Mouse (Mus musculus) hindbrain, postnatal 0 days (tissue): ENCODE measurements around the gene Dnaaf2. TPM values are rescaled to one million over a fixed set of nuclear protein-coding genes. Genes with fewer than 3 reads are reported as not detected.
"Not testable (repeated sequence)": the region's sequence is repeated elsewhere in the genome, so short reads cannot be mapped to it uniquely, and the experiment has no call there.

ENCODE experiments used
- ATAC-seq: fragments of 200-750 bp; cut with Nextera tagmentation; 2 replicates; pipeline ENCODE4 v1.8.0; 2017; ENCODE audit warnings: mild to moderate bottlenecking, moderate TSS enrichment, moderate library complexity
- DNase-seq: peaks from one replicate; pipeline ENCODE4 v3.0.0-alpha.2; 2015; ENCODE audit warnings: low spot score
- H3K27ac ChIP-seq: fragments of 300-500 bp; sonication (generic); 2 replicates; pipeline ENCODE4 v1.5.1; 2014; ENCODE audit warnings: mild to moderate bottlenecking
- H3K27me3 ChIP-seq: fragments of 300-500 bp; sonication (generic); 2 replicates; pipeline ENCODE4 v1.6.1; 2014; ENCODE audit warnings: low read length, mixed read lengths; ENCODE audit not compliant: insufficient read depth
- H3K36me3 ChIP-seq: fragments of 300-500 bp; sonication (generic); 2 replicates; pipeline ENCODE4 v1.6.1; 2014; ENCODE audit warnings: low read length, mixed read lengths; ENCODE audit not compliant: insufficient read depth
- H3K4me1 ChIP-seq: fragments of 300-500 bp; sonication (generic); 2 replicates; pipeline ENCODE4 v1.6.1; 2014; ENCODE audit warnings: antibody characterized with exemption, low read length, mixed read lengths; ENCODE audit not compliant: insufficient read depth
- H3K4me2 ChIP-seq: fragments of 300-500 bp; sonication (generic); 2 replicates; pipeline ENCODE4 v1.6.1; 2014; ENCODE audit warnings: low read depth, mild to moderate bottlenecking, low read length, moderate library complexity, mixed read lengths
- H3K4me3 ChIP-seq: fragments of 300-500 bp; sonication (generic); 2 replicates; pipeline ENCODE4 v1.5.1; 2014; ENCODE audit warnings: low read length
- H3K9ac ChIP-seq: fragments of 300-500 bp; sonication (generic); replicated peaks from 2 replicates; pipeline ENCODE4 v1.6.1; 2014; ENCODE audit warnings: mild to moderate bottlenecking, low read length, moderate library complexity, mixed read lengths
- H3K9me3 ChIP-seq: fragments of 300-500 bp; sonication (generic); 2 replicates; pipeline ENCODE4 v1.6.1; 2016; ENCODE audit warnings: low read length, mixed read lengths
- CTCF ChIP-seq: IDR thresholded peaks from 2 replicates; pipeline ENCODE4 v1.5.1; 2016; ENCODE audit warnings: antibody characterized with exemption, control low read depth, low read depth
- WGBS: fragments of 180-500 bp; shearing (Covaris S2); extraction: QIAGEN DNeasy Blood & Tissue Kit; methylation state at CpG from one replicate; pipeline ENCODE4 v1.1.7; 2014; 5-methylcytosine and 5-hydroxymethylcytosine counted together
- polyA plus RNA-seq: library from polyadenylated mRNA; unstranded; fragments of >200 nt; fragmentation: Nextera tagmentation; extraction: Ambion mirVana; gene quantifications from 2 replicates; pipeline ENCODE4 v1.2.1, GENCODE M21; 2015
- total RNA-seq: library from RNA; depleted of rRNA; stranded (reverse); fragments of >200 nt; gene quantifications from 2 replicates; pipeline ENCODE4 v1.2.3, GENCODE M21; 2014

The Dnaaf2 gene
- total and polyA plus RNA-seq, 2 experiments from 2014 or later, result 5.2 to 7.7 TPM

- 62% methylated on average over 3 of the region's 3 CpGs for WGBS
- Histone ChIP-seq H3K4me2 (no peak overlapping the region), H3K36me3 (no peaks in the 10 kb centered on the region), H3K27me3 (no peaks in the 10 kb centered on the region), H3K27ac (no peak overlapping the region), H3K9me3 (no peaks in the 10 kb centered on the region), H3K9ac (no peak overlapping the region), H3K4me1 (peaks cover 8% of the 10 kb centered on the region; the same call in 1 of the 2 replicates), H3K4me3 (no peak overlapping the region)
- peak; percentile 3; the same call in 1 of the 2 replicates for TF ChIP-seq CTCF
- DNase-seq (no peak), ATAC-seq (no peak)
These were observed 33.3 kb downstream of the Dnaaf2 start for GRCm38 (mm10) chr12:69164904-69165303.

- DNase-seq, H3K4me1 ChIP-seq, H3K27ac ChIP-seq, H3K9ac ChIP-seq, ATAC-seq, H3K4me3 ChIP-seq, H3K9me3 ChIP-seq, H3K36me3 ChIP-seq, H3K27me3 ChIP-seq, H3K4me2 ChIP-seq: not testable (repeated sequence)
- 88% methylated on average over 4 of the region's 4 CpGs for WGBS
These were observed 34.6 kb downstream of the Dnaaf2 start for GRCm38 (mm10) chr12:69163586-69163985.

DNA sequence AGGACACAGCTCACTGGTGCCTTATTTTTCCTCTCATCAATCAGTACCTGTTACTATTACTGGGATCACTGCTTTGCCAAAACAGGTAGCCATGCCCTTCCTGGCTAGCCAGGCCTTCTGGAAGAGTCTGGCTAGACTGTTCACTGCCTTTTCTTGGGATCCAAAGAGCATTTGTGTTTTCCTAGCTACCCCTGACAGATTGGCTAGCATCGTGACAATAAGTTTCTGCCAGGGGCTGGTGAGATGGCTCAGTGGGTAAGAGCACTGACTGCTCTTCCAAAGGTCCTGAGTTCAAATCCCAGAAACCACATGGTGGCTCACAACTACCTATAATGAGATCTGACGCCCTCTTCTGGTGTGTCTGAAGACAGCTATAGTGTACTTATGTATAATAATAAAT lies 37.6 kb downstream of the Dnaaf2 start:
- WGBS, result 86% methylated on average over 2 of the region's 2 CpGs
- H3K27me3 ChIP-seq, result not testable (repeated sequence)

GRCm38 (mm10) chr12:69159578-69159940 lies 38.7 kb downstream of the Dnaaf2 start:
- no peaks in the 10 kb centered on the region for H3K27me3 ChIP-seq
- H3K4me1 ChIP-seq, result no peaks in the 10 kb centered on the region
- peak overlapping the region; percentile 27 for H3K4me2 ChIP-seq
- TF ChIP-seq CTCF, result peak; percentile 82
- WGBS, result 5% methylated on average over 9 of the region's 9 CpGs
- ATAC-seq (peak; percentile 0; the same call in 1 of the 2 replicates), DNase-seq (peak; percentile 84)
- no peak overlapping the region for H3K27ac ChIP-seq
- no peak overlapping the region for H3K9ac ChIP-seq
- H3K36me3 ChIP-seq, result peaks cover 11% of the 10 kb centered on the region; the same call in 1 of the 2 replicates
- H3K9me3 ChIP-seq, result no peaks in the 10 kb centered on the region
- H3K4me3 ChIP-seq, result peak overlapping the region; percentile 25

More for the DNA sequence above, 37.6 kb downstream of the Dnaaf2 start:
- not testable (repeated sequence) for H3K4me1 ChIP-seq, H3K4me3 ChIP-seq, H3K9me3 ChIP-seq, H3K27ac ChIP-seq, DNase-seq, H3K9ac ChIP-seq, ATAC-seq, H3K4me2 ChIP-seq
- peaks cover 11% of the 10 kb centered on the region; the same call in 1 of the 2 replicates for H3K36me3 ChIP-seq

DNA sequence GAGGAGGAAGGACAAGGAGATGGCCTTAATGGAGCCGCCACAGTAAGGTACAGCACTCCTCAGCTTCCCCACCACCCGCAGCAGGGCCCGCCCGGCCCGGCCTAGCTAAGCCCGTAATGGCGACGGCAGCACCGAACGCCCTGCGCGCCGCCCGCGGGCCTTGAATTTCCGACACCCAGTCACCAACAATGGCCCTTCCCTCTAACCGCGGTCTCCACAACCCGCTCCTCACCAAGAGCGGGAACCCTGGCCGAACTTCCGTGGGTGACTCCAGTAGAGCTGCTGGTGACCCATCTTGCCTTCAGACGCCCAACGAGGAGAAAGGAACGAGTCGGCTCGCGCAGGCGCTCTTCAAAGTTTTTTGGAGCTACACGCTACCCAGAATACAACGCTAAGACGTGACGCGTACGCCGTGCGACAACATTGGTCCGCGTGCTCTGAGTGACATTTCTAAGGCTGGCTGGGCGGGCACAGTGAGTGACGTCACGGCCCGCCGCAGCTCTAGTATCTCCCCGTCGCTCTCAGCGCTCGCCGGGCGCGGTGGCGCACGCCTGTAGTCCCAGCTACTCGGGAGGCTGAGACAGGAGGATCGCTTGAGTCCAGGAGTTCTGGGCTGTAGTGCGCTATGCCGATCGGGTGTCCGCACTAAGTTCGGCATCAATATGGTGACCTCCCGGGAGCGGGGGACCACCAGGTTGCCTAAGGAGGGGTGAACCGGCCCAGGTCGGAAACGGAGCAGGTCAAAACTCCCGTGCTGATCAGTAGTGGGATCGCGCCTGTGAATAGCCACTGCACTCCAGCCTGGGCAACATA lies 39.3 kb downstream of the Dnaaf2 start, which contains the start of gene Rps29:
Gene Rps29, minus strand, starts transcription at position 422 of the 813 bp plus-strand sequence.
- WGBS, result under 1% methylated on average over 57 of the region's 68 CpGs
- H3K4me3 ChIP-seq, result peak within 1 kb of the TSS; percentile 71
- DNase-seq, result peak; percentile 100

DNA sequence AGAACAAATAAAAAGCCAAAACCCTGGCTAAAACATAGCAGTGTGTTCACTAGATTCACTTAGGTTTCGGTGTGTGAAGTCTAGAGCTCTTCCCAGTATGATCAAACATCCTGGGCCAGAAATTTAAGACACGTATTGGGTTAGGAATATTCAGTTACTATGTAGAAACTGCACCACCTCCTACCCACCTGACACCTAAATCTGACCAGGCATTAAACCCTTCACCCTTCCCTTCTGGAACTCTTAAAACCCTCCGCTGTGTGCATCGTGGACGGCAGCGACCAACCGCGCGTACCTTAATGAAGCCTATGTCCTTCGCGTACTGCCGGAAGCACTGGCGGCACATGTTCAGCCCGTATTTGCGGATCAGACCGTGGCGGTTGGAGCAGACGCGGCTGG lies 39.9 kb downstream of the Dnaaf2 start:
- under 1% methylated on average over 19 of the region's 19 CpGs for WGBS
- H3K27me3 ChIP-seq, result no peaks in the 10 kb centered on the region
- no peaks in the 10 kb centered on the region for H3K4me1 ChIP-seq
- peak overlapping the region; percentile 71 for H3K4me3 ChIP-seq
- ATAC-seq (peak; percentile 1; the same call in 1 of the 2 replicates), DNase-seq (peak; percentile 31)
- peak overlapping the region; percentile 85 for H3K9ac ChIP-seq
- no peaks in the 10 kb centered on the region for H3K9me3 ChIP-seq
- peak overlapping the region; percentile 96 for H3K27ac ChIP-seq
- peaks cover 11% of the 10 kb centered on the region; the same call in 1 of the 2 replicates for H3K36me3 ChIP-seq
- H3K4me2 ChIP-seq, result peak overlapping the region; percentile 77
- TF ChIP-seq CTCF, result no peak

More for the DNA sequence above, 39.3 kb downstream of the Dnaaf2 start, which contains the start of gene Rps29:
- H3K27me3 ChIP-seq, H3K9me3 ChIP-seq, H3K4me1 ChIP-seq: not testable (repeated sequence)
- H3K36me3 ChIP-seq, result peaks cover 11% of the 10 kb centered on the region; the same call in 1 of the 2 replicates
- peak; percentile 99 for ATAC-seq
- peak within 1 kb of the TSS; percentile 85 for H3K9ac ChIP-seq
- H3K27ac ChIP-seq, result peak within 1 kb of the TSS; percentile 96
- peak within 1 kb of the TSS; percentile 77 for H3K4me2 ChIP-seq

- Histone ChIP-seq H3K36me3 (peaks cover 11% of the 10 kb centered on the region; the same call in 1 of the 2 replicates), H3K4me3 (no peak overlapping the region), H3K9ac (no peak overlapping the region), H3K4me2 (no peak overlapping the region), H3K27me3 (no peaks in the 10 kb centered on the region), H3K9me3 (no peaks in the 10 kb centered on the region), H3K4me1 (no peaks in the 10 kb centered on the region), H3K27ac (no peak overlapping the region)
- no peak for TF ChIP-seq CTCF
- DNase-seq (no peak), ATAC-seq (no peak)
- 99% methylated on average over 2 of the region's 2 CpGs for WGBS
These were observed 41.1 kb downstream of the Dnaaf2 start for GRCm38 (mm10) chr12:69157107-69157506.
